Mouse (Mus musculus) liver, embryonic 11.5 days (tissue): ENCODE data around the gene Cbln3. TPM values are rescaled to one million over a fixed set of nuclear protein-coding genes. Genes with fewer than 3 reads are reported as not detected.

Experiments used
- ATAC-seq: fragments of 200-750 bp; cut with Nextera tagmentation; replicated peaks from 2 replicates; pipeline ENCODE4 v1.8.0; 2017; ENCODE audit warnings: moderate number of reproducible peaks, mild to moderate bottlenecking, moderate TSS enrichment, moderate library complexity; ENCODE audit not compliant: low FRiP score
- DNase-seq: peaks from one replicate; pipeline ENCODE4 v3.0.0-alpha.2; 2017; ENCODE audit warnings: low spot score
- H3K27ac ChIP-seq: fragments of 300-500 bp; sonication (generic); 2 replicates; pipeline ENCODE4 v1.5.1; 2014; ENCODE audit warnings: mild to moderate bottlenecking, low read depth, low read length, control low read depth
- H3K27me3 ChIP-seq: fragments of 300-500 bp; sonication (generic); replicated peaks from 2 replicates; pipeline ENCODE4 v1.6.1; 2014; ENCODE audit warnings: low read length, mixed read lengths; ENCODE audit not compliant: control insufficient read depth, insufficient read depth
- H3K36me3 ChIP-seq: fragments of 300-500 bp; sonication (generic); 2 replicates; pipeline ENCODE4 v1.6.1; 2014; ENCODE audit warnings: mild to moderate bottlenecking, low read length, moderate library complexity, mixed read lengths; ENCODE audit not compliant: control insufficient read depth, insufficient read depth
- H3K4me1 ChIP-seq: fragments of 300-500 bp; sonication (generic); replicated peaks from 2 replicates; pipeline ENCODE4 v1.6.1; 2014; ENCODE audit warnings: low read length, mixed read lengths; ENCODE audit not compliant: control insufficient read depth, insufficient read depth
- H3K4me2 ChIP-seq: fragments of 300-500 bp; sonication (generic); 2 replicates; pipeline ENCODE4 v1.6.1; 2014; ENCODE audit warnings: mild to moderate bottlenecking, control low read depth, moderate library complexity
- H3K4me3 ChIP-seq: fragments of 300-500 bp; sonication (generic); 2 replicates; pipeline ENCODE4 v1.5.1; 2014; ENCODE audit warnings: low read depth, low read length, control low read depth
- H3K9ac ChIP-seq: fragments of 300-500 bp; sonication (generic); 2 replicates; pipeline ENCODE4 v1.6.1; 2014; ENCODE audit warnings: low read depth, low read length, control low read depth
- H3K9me3 ChIP-seq: fragments of 300-500 bp; sonication (generic); 2 replicates; pipeline ENCODE4 v1.6.1; 2016; ENCODE audit warnings: low read length, inconsistent platforms, mixed read lengths; ENCODE audit not compliant: control insufficient read depth
- whole genome bisulfite sequencing: fragments of 180-500 bp; shearing (Covaris S2); extraction: QIAGEN DNeasy Blood & Tissue Kit; methylation state at CpG from one replicate; pipeline ENCODE4 v1.1.7; 2014; 5-methylcytosine and 5-hydroxymethylcytosine counted together
- polyA plus RNA-seq: library from polyadenylated mRNA; unstranded; fragments of >200 nt; fragmentation: Nextera tagmentation; extraction: Ambion mirVana; gene quantifications from 2 replicates; pipeline ENCODE4 v1.2.1, GENCODE M21; 2014

Gene Cbln3
- polyA plus RNA-seq, 1 experiment from 2014 or later = 0.47 TPM

DNA sequence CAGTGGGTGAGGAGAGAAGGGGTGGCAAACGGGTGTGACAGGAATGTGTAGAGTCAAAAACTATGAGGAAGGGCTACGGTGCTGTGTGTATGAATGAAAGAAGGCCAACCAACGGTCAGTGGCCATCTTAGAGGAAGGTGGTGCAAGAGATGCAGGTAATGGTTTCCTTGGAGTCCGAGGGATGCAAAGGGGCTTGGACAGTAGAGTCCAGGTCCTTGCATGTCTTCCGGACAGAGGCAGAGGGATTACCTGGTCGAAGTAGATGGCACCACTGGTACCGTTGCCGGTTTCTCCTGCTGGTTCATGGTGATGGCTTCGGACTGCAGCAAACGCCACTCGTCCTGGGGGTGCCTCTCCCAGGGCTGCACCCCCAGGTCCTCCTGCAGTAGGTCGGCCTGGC lies 529 bp downstream of the Cbln3 start:
- ATAC-seq (no peak), DNase-seq (no peak)
- 0 out of 2 replicates have a peak overlapping the region, but pooled peaks have one; percentile 20 for H3K9ac ChIP-seq
- peak overlapping the region; percentile 57; the same call in 1 of the 2 replicates for H3K27ac ChIP-seq
- peaks cover 39% of the 10 kb centered on the region for H3K4me1 ChIP-seq
- WGBS = 88% methylated on average over 12 of the region's 12 CpGs
- H3K4me2 ChIP-seq = peak overlapping the region; percentile 85
- H3K36me3 ChIP-seq = peaks cover 21% of the 10 kb centered on the region
- H3K9me3 ChIP-seq = no peaks in the 10 kb centered on the region
- H3K4me3 ChIP-seq = no peak overlapping the region
- H3K27me3 ChIP-seq = no peaks in the 10 kb centered on the region

DNA sequence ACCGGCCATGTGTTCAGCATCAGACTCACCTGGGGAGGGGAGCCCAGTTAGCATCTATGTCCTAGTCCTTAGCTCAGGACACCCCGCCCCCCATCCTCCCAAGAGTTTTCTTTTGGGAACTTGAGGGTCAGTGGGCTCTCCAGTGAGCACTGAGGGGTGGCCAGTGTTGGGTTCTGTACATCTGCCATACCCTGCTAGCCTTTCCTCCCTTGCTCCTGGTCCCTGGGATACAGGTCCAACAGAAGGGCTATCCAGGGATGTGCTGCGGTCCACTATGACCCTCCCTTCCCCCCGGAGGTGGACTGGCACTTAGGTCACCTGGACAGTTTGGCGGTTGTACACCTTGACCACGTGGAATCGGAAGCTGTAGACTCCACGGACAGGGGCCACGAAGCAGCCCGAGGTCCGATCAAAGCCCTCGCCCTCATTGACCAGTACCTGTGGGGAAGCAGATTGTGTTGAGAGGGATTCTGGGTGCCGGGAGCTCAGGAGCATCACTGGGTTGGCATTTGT lies 987 bp downstream of the Cbln3 start:
- Histone ChIP-seq H3K27me3 (no peaks in the 10 kb centered on the region), H3K27ac (0 out of 2 replicates have a peak overlapping the region, but pooled peaks have one; percentile 3), H3K9me3 (no peaks in the 10 kb centered on the region), H3K4me1 (peaks cover 41% of the 10 kb centered on the region), H3K36me3 (peaks cover 17% of the 10 kb centered on the region), H3K4me3 (no peak overlapping the region), H3K4me2 (no peak overlapping the region), H3K9ac (no peak overlapping the region)
- no peak for ATAC-seq
- 90% methylated on average over 13 of the region's 13 CpGs for WGBS
- DNase-seq = no peak

- H3K27ac ChIP-seq = peak overlapping the region; percentile 69; the same call in 1 of the 2 replicates
- no peak overlapping the region for H3K9ac ChIP-seq
- 44% methylated on average over 6 of the region's 6 CpGs for WGBS
- ATAC-seq (peak; percentile 30; the same call in 1 of the 2 replicates), DNase-seq (no peak)
- peaks cover 9% of the 10 kb centered on the region for H3K36me3 ChIP-seq
- peaks cover 45% of the 10 kb centered on the region for H3K4me1 ChIP-seq
- no peak overlapping the region for H3K4me3 ChIP-seq
- no peaks in the 10 kb centered on the region for H3K27me3 ChIP-seq
- H3K9me3 ChIP-seq = no peaks in the 10 kb centered on the region
- 0 out of 2 replicates have a peak overlapping the region, but pooled peaks have one; percentile 16 for H3K4me2 ChIP-seq
These were observed 2.0 kb downstream of the Cbln3 start for GRCm38 (mm10) chr14:55882171-55882641.

GRCm38 (mm10) chr14:55880982-55881381 lies 3.2 kb downstream of the Cbln3 start:
- DNase-seq (no peak), ATAC-seq (no peak)
- no peak overlapping the region for H3K4me3 ChIP-seq
- no peaks in the 10 kb centered on the region for H3K27me3 ChIP-seq
- H3K36me3 ChIP-seq = no peaks in the 10 kb centered on the region; the same call in 1 of the 2 replicates
- H3K9ac ChIP-seq = no peak overlapping the region
- 48% methylated on average over 8 of the region's 8 CpGs for WGBS
- H3K4me1 ChIP-seq = peaks cover 35% of the 10 kb centered on the region
- H3K9me3 ChIP-seq = no peaks in the 10 kb centered on the region
- no peak overlapping the region; the same call in 1 of the 2 replicates for H3K27ac ChIP-seq
- no peak overlapping the region for H3K4me2 ChIP-seq

GRCm38 (mm10) chr14:55879623-55880022 lies 4.6 kb downstream of the Cbln3 start:
- H3K4me3 ChIP-seq = no peak overlapping the region
- DNase-seq (no peak), ATAC-seq (no peak)
- no peaks in the 10 kb centered on the region for H3K36me3 ChIP-seq
- H3K27me3 ChIP-seq = no peaks in the 10 kb centered on the region
- H3K27ac ChIP-seq = no peak overlapping the region
- H3K9me3 ChIP-seq = no peaks in the 10 kb centered on the region
- H3K4me1 ChIP-seq = peaks cover 33% of the 10 kb centered on the region
- WGBS = 11% methylated on average over 1 of the region's 1 CpGs
- H3K4me2 ChIP-seq = no peak overlapping the region; the same call in 1 of the 2 replicates
- no peak overlapping the region for H3K9ac ChIP-seq

DNA sequence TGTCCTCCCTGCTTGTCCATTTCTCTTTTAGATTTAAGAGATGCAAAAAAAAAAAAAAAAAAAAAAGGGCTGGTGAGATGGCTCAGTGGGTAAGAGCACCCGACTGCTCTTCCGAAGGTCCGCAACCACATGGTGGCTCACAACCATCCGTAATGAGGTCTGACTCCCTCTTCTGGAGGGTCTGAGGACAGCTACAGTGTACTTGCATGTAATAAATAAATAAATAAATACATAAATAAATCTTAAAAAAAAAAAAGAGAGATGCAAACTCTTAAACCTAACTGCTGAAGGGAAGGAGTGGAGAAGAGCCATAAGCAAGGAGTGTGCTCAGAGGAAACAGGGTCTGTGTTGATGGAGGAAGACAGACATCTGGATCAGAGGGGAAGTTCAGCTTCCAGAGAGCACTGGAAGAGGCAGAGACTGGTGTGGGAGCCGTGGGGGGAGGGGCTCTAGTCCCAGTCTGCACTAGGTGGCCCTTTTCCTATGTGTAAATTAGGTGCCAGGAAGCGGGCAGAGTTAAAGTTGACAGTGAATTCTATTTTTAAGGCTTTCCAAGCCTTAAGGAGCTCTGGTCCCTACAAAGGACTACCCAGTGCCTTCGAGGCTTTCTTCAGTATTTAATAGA lies 5.8 kb downstream of the Cbln3 start:
- WGBS = 11% methylated on average over 7 of the region's 7 CpGs
- no peak overlapping the region; the same call in 1 of the 2 replicates for H3K27ac ChIP-seq
- H3K4me3 ChIP-seq = no peak overlapping the region
- H3K27me3 ChIP-seq = no peaks in the 10 kb centered on the region
- ATAC-seq = no peak
- no peaks in the 10 kb centered on the region for H3K36me3 ChIP-seq
- DNase-seq = no peak
- H3K9ac ChIP-seq = no peak overlapping the region
- H3K4me2 ChIP-seq = peak overlapping the region; percentile 47
- H3K9me3 ChIP-seq = no peaks in the 10 kb centered on the region
- H3K4me1 ChIP-seq = peaks cover 29% of the 10 kb centered on the region

DNA sequence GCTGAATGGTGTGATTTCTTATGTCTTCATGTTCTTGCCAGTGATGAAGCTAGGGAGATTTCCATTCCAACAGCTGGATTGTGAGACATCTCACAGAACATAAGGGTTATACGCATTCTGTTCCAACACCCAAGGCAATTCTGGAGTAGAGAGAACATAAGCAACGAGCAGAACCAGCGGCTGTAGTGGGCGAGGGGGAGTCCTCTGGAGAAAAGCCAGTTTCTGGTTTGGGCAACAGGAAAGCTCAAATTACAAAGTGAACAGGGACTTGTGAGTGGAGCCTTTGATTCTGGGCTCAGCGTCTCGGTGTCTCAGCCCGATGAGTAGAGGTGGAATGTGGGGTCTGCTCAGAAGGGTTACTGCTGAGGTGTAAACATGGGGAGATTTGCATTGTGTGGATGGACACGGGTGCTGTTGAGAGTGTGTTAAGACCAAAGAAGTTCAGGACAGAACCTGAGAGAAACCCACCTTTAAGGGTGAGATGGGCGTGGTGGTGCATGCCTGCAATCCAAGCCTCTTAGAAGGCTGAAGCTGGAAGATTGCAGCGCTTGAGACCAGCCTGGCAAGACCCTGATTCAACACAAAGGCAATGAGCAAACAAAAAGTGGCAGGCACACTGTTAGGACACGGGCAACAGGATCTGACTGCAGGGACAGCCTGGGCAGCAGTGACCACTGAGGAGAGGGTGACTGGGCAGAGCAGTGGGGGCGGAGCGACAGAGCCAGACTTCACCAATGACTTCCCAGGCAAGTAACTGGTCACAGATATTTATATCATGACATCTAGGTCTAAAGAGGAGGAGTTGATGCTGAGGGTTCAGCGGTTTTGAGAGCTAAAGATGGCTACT lies 6.5 kb downstream of the Cbln3 start:
- Histone ChIP-seq H3K4me3 (no peak overlapping the region; the same call in 1 of the 2 replicates), H3K27ac (no peak overlapping the region), H3K4me2 (peak overlapping the region; percentile 47), H3K4me1 (peaks cover 25% of the 10 kb centered on the region), H3K27me3 (no peaks in the 10 kb centered on the region), H3K9ac (no peak overlapping the region), H3K9me3 (no peaks in the 10 kb centered on the region), H3K36me3 (peaks cover 2% of the 10 kb centered on the region; the same call in 1 of the 2 replicates)
- DNase-seq (no peak), ATAC-seq (no peak)
- WGBS = 25% methylated on average over 14 of the region's 14 CpGs

DNA sequence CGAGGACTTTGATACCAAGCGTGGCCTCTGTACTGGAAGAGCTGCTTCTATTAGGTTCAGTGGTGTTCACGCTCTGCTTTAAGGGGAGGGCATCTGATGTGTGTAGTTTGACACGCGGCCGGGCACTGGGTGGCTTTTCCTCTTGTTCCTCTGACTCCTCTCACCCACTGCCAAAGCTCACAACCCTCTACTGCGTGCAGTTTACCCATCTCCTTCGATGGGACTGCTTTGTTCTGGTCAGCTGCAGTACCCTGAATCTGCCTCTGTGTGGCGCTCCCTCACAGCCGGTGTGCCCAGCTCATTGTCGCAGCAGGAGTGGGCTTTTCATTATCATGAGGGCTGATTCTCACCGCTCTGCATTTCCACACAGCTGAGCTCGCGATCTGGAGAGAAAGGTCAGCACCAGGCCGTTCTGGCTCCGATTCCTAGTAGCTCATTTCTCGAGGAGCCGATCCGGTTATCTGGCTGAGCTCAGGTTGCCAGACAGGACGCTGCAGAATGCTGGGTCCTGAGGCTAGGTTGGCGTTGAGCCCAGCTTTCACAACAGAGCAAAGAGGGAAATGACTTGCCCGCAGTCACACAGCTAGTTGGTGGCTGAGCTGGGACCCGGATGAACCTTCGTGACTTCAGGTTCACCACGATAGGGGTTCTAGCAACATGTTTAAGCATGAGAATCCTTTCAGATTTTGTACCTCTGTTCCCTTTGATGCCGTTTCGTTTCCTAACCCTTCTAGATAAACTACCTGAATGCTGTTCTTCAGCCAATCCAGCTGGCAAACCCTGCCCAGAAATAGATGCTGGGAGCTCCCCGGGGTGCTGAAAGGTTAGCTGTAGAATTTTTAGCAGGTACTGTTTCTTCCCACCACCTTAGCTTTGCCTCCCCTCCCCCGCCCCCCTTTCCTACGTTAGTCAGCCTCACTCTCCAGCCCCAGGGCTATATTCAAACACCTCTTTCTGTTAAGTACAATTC lies 10.2 kb downstream of the Cbln3 start:
- peak; percentile 80 for DNase-seq

More for the DNA sequence above, 10.2 kb downstream of the Cbln3 start:
- H3K4me1 ChIP-seq = peaks cover 13% of the 10 kb centered on the region
- H3K4me2 ChIP-seq = peak overlapping the region; percentile 76
- no peak overlapping the region for H3K27ac ChIP-seq
- H3K27me3 ChIP-seq = no peaks in the 10 kb centered on the region
- no peaks in the 10 kb centered on the region for H3K9me3 ChIP-seq
- peak overlapping the region; percentile 39 for H3K4me3 ChIP-seq
- peaks cover 22% of the 10 kb centered on the region for H3K36me3 ChIP-seq
- WGBS = 11% methylated on average over 30 of the region's 30 CpGs
- H3K9ac ChIP-seq = no peak overlapping the region
- peak; percentile 58 for ATAC-seq
